Mouse (Mus musculus): ENCODE measurements at regions not wholly inside any gene's neighbourhood (a gene's known extent, or its start where the extent isn't known, plus 50 kb on each side); places are given as distances from the start of the nearest gene placed in this dataset.
A peak's percentile ranks its signal among the peaks of the same experiment; 100 is the strongest.
"Not testable (repeated sequence)": the region's sequence is repeated elsewhere in the genome, so short reads cannot be mapped to it uniquely, and the experiment has no call there.

GRCm38 (mm10) chr2:147307488-147308386, 54.0 kb upstream of the Pax1 start:
- peak; percentile 75 to 78 for DNase-seq (ENCODE audit: low spot score in 2 of 2)

DNA sequence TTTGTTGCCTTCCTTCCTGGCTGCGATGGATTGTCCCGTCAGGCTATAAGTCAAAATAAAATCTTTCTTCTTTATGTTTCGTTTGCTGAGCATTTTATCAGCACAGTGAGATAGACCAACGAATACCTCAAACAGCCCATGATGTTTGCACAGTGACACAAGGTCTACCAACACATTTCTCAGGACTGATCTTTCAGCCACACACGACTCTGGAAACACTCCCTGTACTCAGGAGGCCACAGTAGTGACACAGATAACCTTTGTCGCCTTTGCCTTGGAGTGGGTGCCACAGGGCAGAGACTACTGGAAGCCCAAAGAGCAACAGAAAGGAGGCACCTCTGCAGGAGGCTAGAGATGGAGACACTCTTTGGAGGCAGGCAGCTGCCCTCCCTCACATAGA, 55.0 kb upstream of the Pax1 start:
- no peak for DNase-seq (ENCODE audit: low spot score in 2 of 2)

DNA sequence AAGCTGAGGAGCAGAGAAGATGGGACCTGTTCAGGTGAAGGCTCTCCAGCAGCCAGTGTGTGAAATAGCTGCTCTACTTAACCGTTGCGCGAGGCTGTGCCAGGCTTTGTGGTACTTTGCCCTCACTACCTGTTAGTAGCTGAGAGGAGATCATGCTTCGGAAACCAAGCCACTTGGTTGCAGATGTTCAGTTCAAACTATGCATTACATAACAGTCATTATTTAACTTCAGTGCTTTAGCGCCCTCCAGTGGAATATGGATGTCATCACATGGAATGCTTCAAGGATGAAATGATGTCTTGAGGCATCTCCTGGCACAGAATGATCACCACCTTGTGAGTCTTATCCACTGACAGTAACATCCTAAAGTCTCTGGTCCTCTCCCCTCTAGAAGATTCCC, 56.5 kb upstream of the Pax1 start:
- DNase-seq (ENCODE audit: low spot score in 2 of 2), result peak; percentile 40 to 71

GRCm38 (mm10) chr2:147300503-147300902, 61.2 kb upstream of the Pax1 start:
- no peak for DNase-seq (ENCODE audit: low spot score in 2 of 2)

DNA sequence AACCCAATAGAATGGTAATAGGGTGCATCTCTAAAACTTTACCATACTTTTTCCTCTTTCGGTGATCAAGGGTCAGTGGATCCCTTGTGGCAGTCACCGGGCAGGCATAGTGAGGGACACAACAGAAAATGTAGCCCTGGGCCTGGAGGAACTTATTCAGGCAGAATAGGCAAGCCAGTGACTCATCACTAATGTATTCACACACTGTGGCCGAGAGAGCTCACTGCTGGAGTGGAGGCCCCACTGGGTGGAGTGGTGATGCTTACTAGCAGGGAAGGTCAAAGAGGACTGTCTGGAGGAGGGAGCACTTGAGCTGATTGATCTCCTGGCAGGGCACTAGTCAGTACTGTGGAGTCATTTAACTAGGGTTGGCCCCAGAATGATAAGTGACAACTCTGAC, 62.4 kb upstream of the Pax1 start:
- no peak for DNase-seq (ENCODE audit: low spot score in 2 of 2)

DNA sequence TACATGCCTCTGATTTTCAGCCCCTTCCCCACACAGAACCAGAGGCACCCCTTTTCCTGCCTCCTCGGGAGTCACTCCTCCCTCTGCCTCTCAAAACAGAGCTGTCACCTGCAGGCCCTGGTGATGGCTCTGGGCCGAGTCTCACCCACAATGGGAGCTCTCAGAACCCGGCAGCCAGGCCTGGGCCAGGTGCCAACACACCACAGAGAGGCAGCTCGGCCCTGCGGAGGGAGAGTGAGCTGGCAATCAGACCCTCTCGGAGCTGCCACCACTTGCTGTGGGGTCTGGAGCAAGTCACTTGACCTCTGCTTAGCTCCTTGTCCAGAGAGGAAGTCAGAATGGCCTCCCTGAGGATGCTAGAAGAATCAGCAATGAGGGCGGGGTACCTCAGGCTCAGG, 63.2 kb upstream of the Pax1 start:
- peak; percentile 79 to 91 for DNase-seq (ENCODE audit: low spot score in 2 of 2)

GRCm38 (mm10) chr2:147297876-147298498, 63.7 kb upstream of the Pax1 start:
- peak; percentile 13 to 19 for DNase-seq (ENCODE audit: low spot score in 2 of 2)

DNA sequence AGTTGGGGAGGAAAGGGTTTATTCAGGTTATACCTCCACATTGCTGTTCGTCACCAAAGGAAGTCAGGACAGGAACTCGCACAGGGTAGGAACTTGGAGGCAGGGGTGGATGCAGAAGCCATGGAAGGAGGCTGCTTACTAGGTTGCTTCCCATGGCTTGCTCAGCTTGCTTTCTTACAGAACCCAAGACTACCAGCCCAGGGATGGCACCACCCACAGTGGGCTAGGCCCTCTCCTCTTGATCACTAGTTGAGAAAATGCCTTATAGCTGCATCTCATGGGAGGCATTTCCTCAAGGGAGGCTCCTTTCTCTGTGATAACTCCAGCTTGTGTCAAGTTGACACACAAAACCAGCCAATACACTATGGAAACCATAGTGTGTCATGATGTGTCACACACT, 66.8 kb upstream of the Pax1 start:
- not testable (repeated sequence) for DNase-seq (ENCODE audit: low spot score in 2 of 2)

DNA sequence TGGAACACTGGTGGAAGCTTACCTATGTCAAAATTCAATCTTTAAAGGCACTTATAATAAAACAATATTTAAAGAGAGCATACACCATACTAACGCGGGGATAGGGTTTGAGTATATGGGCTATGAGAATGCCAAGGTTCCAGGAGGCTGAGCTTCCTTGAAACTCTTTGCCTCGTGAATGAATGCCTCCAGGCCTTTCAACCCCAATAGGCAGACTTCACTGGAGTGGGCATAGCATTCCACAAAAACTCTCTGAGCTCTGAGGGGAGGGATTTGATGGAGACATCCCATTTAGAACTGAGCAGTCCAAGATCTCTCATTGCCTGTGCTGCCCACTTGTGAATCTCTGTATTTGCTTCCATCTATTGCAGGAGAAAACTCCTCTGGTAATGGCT, 68.4 kb upstream of the Pax1 start:
- DNase-seq (ENCODE audit: low spot score in 2 of 2), result no peak

DNA sequence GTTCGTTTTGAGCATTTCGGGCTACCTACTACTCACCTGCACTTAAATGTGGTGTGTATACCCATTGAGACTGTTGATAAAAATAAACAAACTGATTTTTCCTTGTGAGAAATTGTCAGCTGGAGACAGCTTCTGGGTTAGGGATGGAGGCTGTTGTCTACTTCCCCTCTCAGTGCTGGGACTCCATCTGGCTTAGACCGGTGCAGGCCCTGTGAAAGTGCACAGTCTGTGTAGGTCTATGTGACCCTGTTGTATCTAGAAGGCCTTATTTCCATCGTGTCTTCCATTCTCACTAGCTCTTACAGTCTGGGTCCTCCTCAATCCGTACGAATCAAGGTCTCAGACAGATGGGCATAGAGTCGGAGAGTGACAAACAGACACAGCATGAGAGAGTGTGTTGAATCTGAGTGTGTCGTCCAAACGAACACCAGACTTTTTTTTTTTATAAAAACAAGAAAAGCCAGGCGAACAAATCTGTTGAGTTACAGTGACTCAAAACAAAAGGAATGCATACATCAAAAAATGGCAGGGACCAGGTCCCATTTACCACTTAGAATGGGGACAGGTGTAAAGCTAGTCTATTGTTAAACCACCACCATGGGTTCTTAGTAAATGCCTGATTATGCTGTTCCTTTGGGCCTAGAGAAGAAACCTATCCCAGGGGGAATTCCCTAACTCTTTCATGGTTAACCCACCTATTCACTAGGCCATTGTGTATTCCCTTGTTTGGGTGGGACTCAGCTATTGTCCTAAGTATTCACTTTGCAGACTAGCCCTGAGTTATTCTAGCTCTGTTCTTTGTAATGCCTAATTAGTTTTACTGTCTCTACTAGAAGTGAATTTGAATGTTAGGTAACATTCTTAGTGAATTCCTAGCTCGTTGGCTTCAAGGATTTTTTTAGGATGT, 69.1 kb upstream of the Pax1 start:
- DNase-seq (ENCODE audit: low spot score in 2 of 2), result no peak

DNA sequence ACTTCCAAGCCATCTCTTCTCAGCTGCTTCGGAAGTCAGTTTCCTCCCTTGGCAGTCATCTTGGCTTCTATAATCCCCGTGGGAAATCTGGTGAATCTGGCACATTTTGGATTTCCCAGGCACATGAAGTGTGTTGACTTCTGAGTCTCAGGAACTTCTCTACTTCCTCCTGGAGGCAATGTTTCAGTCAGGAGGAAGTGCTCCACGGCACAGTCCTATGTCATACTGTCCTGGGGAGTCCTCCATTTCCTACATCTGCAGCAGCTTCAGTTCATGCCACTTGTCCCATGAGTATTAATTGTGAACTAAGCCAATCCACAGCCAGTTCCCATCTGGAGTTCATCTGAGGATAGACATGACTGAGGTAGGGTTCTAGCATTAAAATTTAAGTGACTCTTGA, 78.3 kb upstream of the Pax1 start:
- DNase-seq (ENCODE audit: low spot score in 2 of 2), result no peak

DNA sequence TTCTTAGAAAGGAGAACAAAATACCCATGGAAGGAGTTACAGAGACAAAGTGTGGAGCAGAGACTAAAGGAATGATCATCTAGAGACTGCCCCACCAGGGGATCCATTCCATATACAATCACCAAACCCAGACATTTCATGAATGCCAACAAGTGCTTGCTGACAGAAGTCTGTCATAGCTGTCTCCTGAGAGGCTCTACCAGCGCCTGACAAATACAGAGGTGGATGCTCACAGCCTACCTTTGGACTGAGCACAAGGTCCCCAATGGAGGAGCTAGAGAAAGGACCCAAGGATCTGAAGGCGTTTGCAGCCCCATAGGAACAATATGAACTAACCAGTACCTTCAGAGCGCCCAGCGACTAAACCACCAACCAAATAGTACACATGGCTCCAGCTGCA, 83.6 kb upstream of the Nkx2-2 start:
- DNase-seq (ENCODE audit: low spot score in 2 of 2), result no peak

GRCm38 (mm10) chr2:147269171-147269570, 75.1 kb upstream of the Nkx2-2 start:
- no peak for DNase-seq (ENCODE audit: low spot score in 2 of 2)

GRCm38 (mm10) chr2:147267901-147268300, 73.9 kb upstream of the Nkx2-2 start:
- no peak for DNase-seq (ENCODE audit: low spot score in 2 of 2)

DNA sequence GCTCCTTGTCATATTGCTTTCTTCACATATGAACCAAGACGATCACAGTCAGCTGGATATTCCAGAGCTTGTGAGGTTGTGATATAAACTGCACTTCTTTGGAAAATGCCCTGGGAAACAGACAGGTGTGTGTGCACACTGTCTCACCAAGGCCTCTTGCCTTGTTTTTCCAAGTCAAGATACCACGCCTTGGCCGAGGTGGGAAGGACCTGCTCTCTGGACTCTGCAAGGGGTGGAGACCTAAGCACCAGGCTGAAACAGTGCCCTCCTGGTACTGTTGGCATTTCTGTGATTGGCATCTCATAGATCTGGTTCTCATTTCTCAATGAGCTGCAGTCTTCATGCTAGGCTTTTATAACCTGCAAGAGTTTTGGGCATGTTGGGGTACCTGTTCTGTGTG, 73.2 kb upstream of the Nkx2-2 start:
- DNase-seq (ENCODE audit: low spot score in 2 of 2), result no peak

- DNase-seq (ENCODE audit: low spot score in 2 of 2), result peak; percentile 27 to 41
Measured at GRCm38 (mm10) chr2:147256696-147257095, 62.7 kb upstream of the Nkx2-2 start.

- DNase-seq (ENCODE audit: low spot score in 2 of 2), result no peak
Measured at GRCm38 (mm10) chr2:147254944-147255343, 60.9 kb upstream of the Nkx2-2 start.

- peak; percentile 4 to 10 for DNase-seq (ENCODE audit: low spot score in 2 of 2)
Measured at GRCm38 (mm10) chr2:147254137-147254536, 60.1 kb upstream of the Nkx2-2 start.

DNA sequence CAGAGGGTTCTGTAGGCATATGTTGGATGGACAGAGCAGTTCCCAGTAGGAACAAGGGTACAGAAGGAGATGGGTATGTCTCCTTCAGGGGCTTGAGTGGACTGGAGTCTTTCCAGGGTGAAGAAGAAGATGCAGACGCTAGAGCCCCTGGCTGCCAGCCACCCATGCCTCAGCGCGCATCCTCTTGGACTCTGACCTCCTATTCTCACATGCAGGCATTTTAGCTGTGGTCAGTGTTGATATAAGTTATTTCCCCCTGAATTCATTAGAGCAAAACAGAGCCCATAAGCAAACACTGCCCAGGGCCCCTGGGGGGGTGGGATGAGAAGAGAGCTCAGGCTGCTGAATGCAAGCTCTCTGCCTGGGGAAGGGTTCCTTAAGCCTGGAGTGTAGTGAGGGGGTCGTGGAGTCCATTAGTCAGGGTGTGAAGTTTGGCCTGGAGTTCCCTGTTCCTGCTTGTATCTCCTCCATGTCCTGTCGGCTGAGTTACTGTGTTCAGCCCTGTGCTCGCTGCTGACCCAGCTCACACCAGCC, 54.0 kb upstream of the Nkx2-2 start:
- DNase-seq (ENCODE audit: low spot score in 2 of 2), result no peak

DNA sequence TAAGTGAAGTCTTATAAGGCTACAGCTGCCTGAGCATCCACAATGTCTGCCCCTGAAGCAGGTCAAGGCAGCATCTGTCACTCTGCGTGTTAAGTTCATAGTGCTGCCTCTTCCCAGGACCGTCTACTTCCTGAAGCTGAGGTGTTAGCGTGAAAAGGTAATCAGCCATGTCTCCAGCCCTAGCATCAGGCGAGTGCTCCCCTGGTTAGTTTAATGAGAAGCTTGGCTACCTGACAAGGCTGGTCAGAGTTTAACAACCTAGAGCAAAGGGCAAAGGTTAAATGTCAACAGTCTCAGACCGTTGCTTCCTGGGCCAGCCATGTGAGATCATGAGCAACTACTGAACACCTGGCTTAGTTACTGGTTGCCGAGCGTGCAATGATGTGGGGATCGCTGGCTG, 53.2 kb upstream of the Nkx2-2 start:
- DNase-seq (ENCODE audit: low spot score in 2 of 2), result no peak

GRCm38 (mm10) chr2:147244406-147244805, 50.4 kb upstream of the Nkx2-2 start:
- DNase-seq (ENCODE audit: low spot score in 2 of 2), result no peak
